Mouse (Mus musculus) liver, embryonic 15.5 days (tissue): ENCODE measurements around the gene Dusp7. TPM values are rescaled to one million over a fixed set of nuclear protein-coding genes. Genes with fewer than 3 reads are reported as not detected.

Experiments
- ATAC-seq: fragments of 200-750 bp; cut with Nextera tagmentation; 2 replicates; pipeline ENCODE4 v1.8.0; 2017; ENCODE audit warnings: moderate number of reproducible peaks, mild to moderate bottlenecking, moderate library complexity; ENCODE audit not compliant: insufficient read depth
- H3K27ac ChIP-seq: fragments of 300-500 bp; sonication (generic); replicated peaks from 2 replicates; pipeline ENCODE4 v1.5.1; 2015; ENCODE audit warnings: mild to moderate bottlenecking, inconsistent platforms
- H3K27me3 ChIP-seq: fragments of 300-500 bp; sonication (generic); 2 replicates; pipeline ENCODE4 v1.6.1; 2015; ENCODE audit warnings: mild to moderate bottlenecking, inconsistent platforms
- H3K36me3 ChIP-seq: fragments of 300-500 bp; sonication (generic); replicated peaks from 2 replicates; pipeline ENCODE4 v1.6.1; 2015; ENCODE audit warnings: moderate library complexity, mild to moderate bottlenecking, inconsistent platforms
- H3K4me1 ChIP-seq: fragments of 300-500 bp; sonication (generic); replicated peaks from 2 replicates; pipeline ENCODE4 v1.6.1; 2015; ENCODE audit warnings: inconsistent platforms
- H3K4me2 ChIP-seq: fragments of 300-500 bp; sonication (generic); 2 replicates; pipeline ENCODE4 v1.6.1; 2015; ENCODE audit warnings: moderate library complexity, mild to moderate bottlenecking, inconsistent platforms
- H3K4me3 ChIP-seq: fragments of 300-500 bp; sonication (generic); replicated peaks from 2 replicates; pipeline ENCODE4 v1.5.1; 2015; ENCODE audit warnings: mild to moderate bottlenecking, inconsistent platforms
- H3K9ac ChIP-seq: fragments of 300-500 bp; sonication (generic); 2 replicates; pipeline ENCODE4 v1.6.1; 2015; ENCODE audit warnings: moderate library complexity, mild to moderate bottlenecking, inconsistent platforms
- H3K9me3 ChIP-seq: fragments of 300-500 bp; sonication (generic); replicated peaks from 2 replicates; pipeline ENCODE4 v1.6.1; 2016; ENCODE audit warnings: inconsistent platforms
- WGBS: fragments of 180-500 bp; shearing (Covaris S2); methylation state at CpG from one replicate; pipeline ENCODE4 v1.1.7; 2015; ENCODE audit warnings: mixed read lengths; ENCODE audit not compliant: insufficient replicate concordance; 5-methylcytosine and 5-hydroxymethylcytosine counted together
- polyA plus RNA-seq: library from polyadenylated mRNA; unstranded; fragments of >200 nt; fragmentation: Nextera tagmentation; extraction: Ambion mirVana; gene quantifications from 2 replicates; pipeline ENCODE4 v1.2.1, GENCODE M21; 2015

Gene Dusp7
- 3.4 and 5.1 TPM in 2 replicates for polyA plus RNA-seq

- Histone ChIP-seq H3K9me3 (no peaks in the 10 kb centered on the region), H3K27ac (peak within 1 kb of the TSS; percentile 84), H3K9ac (peak within 1 kb of the TSS; percentile 73), H3K27me3 (peaks cover 41% of the 10 kb centered on the region), H3K4me3 (peak within 1 kb of the TSS; percentile 76), H3K4me2 (peak within 1 kb of the TSS; percentile 100), H3K36me3 (0 out of 2 replicates have a peak, but pooled peaks cover 6% of the 10 kb centered on the region), H3K4me1 (peaks cover 65% of the 10 kb centered on the region)
- WGBS: under 1% methylated on average over 56 of the region's 57 CpGs
- ATAC-seq: peak; percentile 67
Observed at GRCm38 (mm10) chr9:106368112-106368717, at the start of gene Dusp7. Dusp7 (plus strand) TSS chr9:106368632.

- 0 out of 2 replicates have a peak, but pooled peaks have one; percentile 18 for ATAC-seq
- Histone ChIP-seq H3K4me1 (peaks cover 20% of the 10 kb centered on the region; the same call in 1 of the 2 replicates), H3K27ac (no peak overlapping the region), H3K36me3 (no peaks in the 10 kb centered on the region), H3K4me2 (no peak overlapping the region), H3K9ac (no peak overlapping the region), H3K9me3 (no peaks in the 10 kb centered on the region), H3K4me3 (no peak overlapping the region), H3K27me3 (no peaks in the 10 kb centered on the region)
- WGBS: 66% methylated on average over 2 of the region's 2 CpGs
Observed at GRCm38 (mm10) chr9:106319095-106319494, 49.3 kb upstream of the Dusp7 start.

DNA sequence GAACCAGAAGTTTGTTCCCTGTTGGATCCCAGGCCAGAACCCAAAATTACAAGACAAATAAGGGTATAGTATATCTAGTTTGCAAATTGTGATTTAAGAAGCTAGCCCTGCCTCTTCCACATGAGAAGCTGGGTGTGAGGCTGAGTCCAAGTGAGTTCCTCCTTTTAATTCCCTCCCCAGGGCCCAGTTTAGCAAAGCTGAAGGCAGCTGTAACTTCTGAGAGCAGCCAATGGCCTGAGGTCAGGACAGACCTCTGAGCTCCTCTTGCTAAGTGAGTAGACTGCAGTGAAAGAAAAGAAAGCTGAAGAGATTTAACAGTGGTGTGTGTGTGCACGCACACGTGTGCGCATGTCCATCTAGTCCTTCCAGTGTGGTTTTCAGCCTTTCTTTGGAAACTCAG lies 45.9 kb upstream of the Dusp7 start:
- H3K9me3 ChIP-seq: no peaks in the 10 kb centered on the region
- no peak for ATAC-seq
- H3K4me3 ChIP-seq: no peak overlapping the region
- 87% methylated on average over 3 of the region's 3 CpGs for WGBS
- no peak overlapping the region for H3K4me2 ChIP-seq
- H3K9ac ChIP-seq: no peak overlapping the region
- no peaks in the 10 kb centered on the region for H3K36me3 ChIP-seq
- H3K4me1 ChIP-seq: peaks cover 20% of the 10 kb centered on the region; the same call in 1 of the 2 replicates
- no peak overlapping the region for H3K27ac ChIP-seq
- H3K27me3 ChIP-seq: no peaks in the 10 kb centered on the region

DNA sequence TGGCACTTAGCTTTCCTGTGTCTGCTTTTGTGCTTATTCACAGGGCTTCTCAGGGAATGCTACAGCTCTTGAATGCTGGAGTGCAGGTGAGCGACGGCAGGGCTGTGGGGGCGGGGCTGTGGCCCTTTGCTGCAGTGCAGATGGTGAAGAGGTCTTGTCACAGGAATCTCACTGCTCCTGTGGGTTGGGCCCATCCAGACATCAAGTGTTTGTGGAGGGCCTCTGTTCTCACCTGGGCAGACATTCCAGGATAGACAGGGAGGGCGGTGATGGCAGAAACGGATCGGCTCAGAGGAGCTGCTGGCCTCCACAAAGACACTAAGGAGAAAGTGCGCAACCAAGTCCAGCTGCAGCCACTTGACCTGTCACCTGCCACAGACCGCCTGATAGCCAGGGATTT lies 42.2 kb upstream of the Dusp7 start:
- H3K4me1 ChIP-seq: peaks cover 16% of the 10 kb centered on the region; the same call in 1 of the 2 replicates
- H3K9ac ChIP-seq: no peak overlapping the region
- 80% methylated on average over 8 of the region's 8 CpGs for WGBS
- no peaks in the 10 kb centered on the region for H3K36me3 ChIP-seq
- H3K4me3 ChIP-seq: no peak overlapping the region
- H3K27me3 ChIP-seq: no peaks in the 10 kb centered on the region
- ATAC-seq: no peak
- no peaks in the 10 kb centered on the region for H3K9me3 ChIP-seq
- H3K27ac ChIP-seq: no peak overlapping the region
- H3K4me2 ChIP-seq: no peak overlapping the region

- peaks cover 11% of the 10 kb centered on the region; the same call in 1 of the 2 replicates for H3K4me1 ChIP-seq
- H3K9ac ChIP-seq: no peak overlapping the region
- no peak overlapping the region for H3K4me3 ChIP-seq
- H3K27me3 ChIP-seq: no peaks in the 10 kb centered on the region
- ATAC-seq: no peak
- H3K9me3 ChIP-seq: no peaks in the 10 kb centered on the region
- H3K36me3 ChIP-seq: no peaks in the 10 kb centered on the region
- no peak overlapping the region for H3K4me2 ChIP-seq
- 75% methylated on average over 8 of the region's 8 CpGs for WGBS
- no peak overlapping the region for H3K27ac ChIP-seq
Observed at GRCm38 (mm10) chr9:106327125-106327809, 41.2 kb upstream of the Dusp7 start.

GRCm38 (mm10) chr9:106328068-106328610 lies 40.3 kb upstream of the Dusp7 start:
- no peak; the same call in 1 of the 2 replicates for ATAC-seq
- no peak overlapping the region for H3K27ac ChIP-seq
- H3K4me3 ChIP-seq: no peak overlapping the region
- H3K36me3 ChIP-seq: no peaks in the 10 kb centered on the region
- no peak overlapping the region for H3K4me2 ChIP-seq
- peaks cover 2% of the 10 kb centered on the region; the same call in 1 of the 2 replicates for H3K4me1 ChIP-seq
- no peaks in the 10 kb centered on the region for H3K27me3 ChIP-seq
- H3K9ac ChIP-seq: no peak overlapping the region
- no peaks in the 10 kb centered on the region for H3K9me3 ChIP-seq
- 71% methylated on average over 7 of the region's 7 CpGs for WGBS

- no peak overlapping the region for H3K4me2 ChIP-seq
- H3K4me3 ChIP-seq: no peak overlapping the region
- no peak overlapping the region for H3K27ac ChIP-seq
- H3K9me3 ChIP-seq: no peaks in the 10 kb centered on the region
- H3K9ac ChIP-seq: no peak overlapping the region
- ATAC-seq: no peak
- 69% methylated on average over 5 of the region's 5 CpGs for WGBS
- H3K27me3 ChIP-seq: no peaks in the 10 kb centered on the region
- H3K4me1 ChIP-seq: no peaks in the 10 kb centered on the region
- H3K36me3 ChIP-seq: no peaks in the 10 kb centered on the region
Observed at GRCm38 (mm10) chr9:106328772-106329511, 39.5 kb upstream of the Dusp7 start.

DNA sequence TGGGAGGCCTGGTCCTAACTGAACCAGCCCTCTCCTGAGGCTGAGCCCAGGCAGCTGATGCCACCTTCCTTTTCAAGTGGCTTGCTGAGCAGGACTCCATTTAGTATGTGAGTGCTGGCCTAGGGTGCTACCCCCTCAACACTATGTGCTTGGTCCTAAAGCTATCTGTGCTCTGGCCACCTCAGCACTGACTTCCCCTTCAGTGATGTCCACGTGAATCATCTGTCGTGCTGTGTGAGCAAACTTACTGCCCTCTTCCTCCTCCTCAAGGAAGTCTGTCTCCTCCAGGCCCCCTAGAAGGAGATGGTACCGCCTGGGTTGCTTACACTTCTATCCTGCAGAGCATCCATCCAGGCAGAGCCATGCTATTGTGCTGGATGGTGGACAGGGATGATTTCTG lies 35.7 kb upstream of the Dusp7 start:
- WGBS: 40% methylated on average over 3 of the region's 3 CpGs
- H3K4me3 ChIP-seq: no peak overlapping the region

GRCm38 (mm10) chr9:106337620-106338019 lies 30.8 kb upstream of the Dusp7 start:
- H3K27me3 ChIP-seq: no peaks in the 10 kb centered on the region
- no peak overlapping the region for H3K4me2 ChIP-seq
- H3K9me3 ChIP-seq: no peaks in the 10 kb centered on the region
- WGBS: 77% methylated on average over 9 of the region's 9 CpGs
- no peak overlapping the region for H3K9ac ChIP-seq
- no peak overlapping the region for H3K4me3 ChIP-seq
- no peak for ATAC-seq
- H3K36me3 ChIP-seq: no peaks in the 10 kb centered on the region
- H3K4me1 ChIP-seq: no peaks in the 10 kb centered on the region
- H3K27ac ChIP-seq: no peak overlapping the region

More for the DNA sequence above, 35.7 kb upstream of the Dusp7 start:
- Histone ChIP-seq H3K27ac (no peak overlapping the region), H3K4me2 (no peak overlapping the region), H3K9ac (no peak overlapping the region), H3K4me1 (no peaks in the 10 kb centered on the region), H3K36me3 (no peaks in the 10 kb centered on the region), H3K9me3 (no peaks in the 10 kb centered on the region), H3K27me3 (no peaks in the 10 kb centered on the region)
- no peak for ATAC-seq

- Histone ChIP-seq H3K4me3 (no peak overlapping the region), H3K9ac (no peak overlapping the region), H3K4me2 (no peak overlapping the region), H3K27me3 (no peaks in the 10 kb centered on the region), H3K27ac (no peak overlapping the region), H3K9me3 (no peaks in the 10 kb centered on the region), H3K36me3 (no peaks in the 10 kb centered on the region), H3K4me1 (no peaks in the 10 kb centered on the region)
- 51% methylated on average over 10 of the region's 10 CpGs for WGBS
- no peak for ATAC-seq
Observed at GRCm38 (mm10) chr9:106338462-106339172, 29.8 kb upstream of the Dusp7 start.
